Mouse (Mus musculus): ENCODE results near the gene Atp8a2. TPM values are rescaled to one million over a fixed set of nuclear protein-coding genes. Genes with fewer than 3 reads are reported as not detected.
"Not testable (repeated sequence)": the region's sequence is repeated elsewhere in the genome, so short reads cannot be mapped to it uniquely, and the experiment has no call there.

The Atp8a2 gene
- polyA plus RNA-seq, 1 experiment from 2014 or later: 0.25 TPM

- no peak for TF ChIP-seq CTCF (IDR thresholded peaks at IDR 0.05)
- no peak for TF ChIP-seq EP300 (IDR thresholded peaks at IDR 0.05)
- no peak overlapping the region for H3K9ac ChIP-seq (replicated peaks; ENCODE audit: low read depth)
- no peak for ATAC-seq
- H3K4me1 ChIP-seq (ENCODE audit: insufficient read depth, low read depth, low read length): no peaks in the 10 kb centered on the region
- no peaks in the 10 kb centered on the region for H3K27me3 ChIP-seq (replicated peaks; ENCODE audit: insufficient read depth, low read length)
- H3K4me3 ChIP-seq (ENCODE audit: low read depth, low read length): no peak overlapping the region
- H3K27ac ChIP-seq (ENCODE audit: low read length): no peak overlapping the region
- WGBS: 74% methylated on average over 7 of the region's 7 CpGs
- no peaks in the 10 kb centered on the region for H3K9me3 ChIP-seq (ENCODE audit: low read length)
- H3K36me3 ChIP-seq (ENCODE audit: insufficient read depth, low read length): no peaks in the 10 kb centered on the region
- no peak for DNase-seq (ENCODE audit: low spot score)
- no peak overlapping the region for H3K4me2 ChIP-seq (replicated peaks; ENCODE audit: low read depth, low read length)
Observed at GRCm38 (mm10) chr14:59616802-59617201, 580.2 kb downstream of the Atp8a2 start.

- DNase-seq (ENCODE audit: low spot score); H3K36me3 ChIP-seq (ENCODE audit: insufficient read depth, low read length); H3K9me3 ChIP-seq (ENCODE audit: low read length); H3K27ac ChIP-seq (ENCODE audit: low read length); H3K4me3 ChIP-seq (ENCODE audit: low read depth, low read length); H3K4me2 ChIP-seq (replicated peaks; ENCODE audit: low read depth, low read length); H3K4me1 ChIP-seq (ENCODE audit: insufficient read depth, low read depth, low read length); ATAC-seq; H3K9ac ChIP-seq (replicated peaks; ENCODE audit: low read depth); H3K27me3 ChIP-seq (replicated peaks; ENCODE audit: insufficient read depth, low read length): not testable (repeated sequence)
- WGBS: 68% methylated on average over 3 of the region's 3 CpGs
Observed at GRCm38 (mm10) chr14:59614149-59614548, 582.8 kb downstream of the Atp8a2 start.

GRCm38 (mm10) chr14:59612920-59613625, 583.9 kb downstream of the Atp8a2 start:
- no peaks in the 10 kb centered on the region for H3K27me3 ChIP-seq (replicated peaks; ENCODE audit: insufficient read depth, low read length)
- no peak overlapping the region for H3K4me3 ChIP-seq (ENCODE audit: low read depth, low read length)
- ATAC-seq: no peak
- no peaks in the 10 kb centered on the region for H3K4me1 ChIP-seq (ENCODE audit: insufficient read depth, low read depth, low read length)
- H3K4me2 ChIP-seq (replicated peaks; ENCODE audit: low read depth, low read length): no peak overlapping the region
- no peak overlapping the region for H3K27ac ChIP-seq (ENCODE audit: low read length)
- H3K9ac ChIP-seq (replicated peaks; ENCODE audit: low read depth): no peak overlapping the region
- no peaks in the 10 kb centered on the region for H3K36me3 ChIP-seq (ENCODE audit: insufficient read depth, low read length)
- DNase-seq (ENCODE audit: low spot score): peak; percentile 49
- TF ChIP-seq CTCF (IDR thresholded peaks at IDR 0.05) (peak; percentile 72), EP300 (IDR thresholded peaks at IDR 0.05) (no peak)
- 45% methylated on average over 14 of the region's 14 CpGs for WGBS
- H3K9me3 ChIP-seq (ENCODE audit: low read length): no peaks in the 10 kb centered on the region

GRCm38 (mm10) chr14:59607021-59607420, 590.0 kb downstream of the Atp8a2 start:
- Histone ChIP-seq H3K4me3 (ENCODE audit: low read depth, low read length) (no peak overlapping the region), H3K4me1 (ENCODE audit: insufficient read depth, low read depth, low read length) (no peaks in the 10 kb centered on the region), H3K36me3 (ENCODE audit: insufficient read depth, low read length) (no peaks in the 10 kb centered on the region), H3K27me3 (replicated peaks; ENCODE audit: insufficient read depth, low read length) (no peaks in the 10 kb centered on the region), H3K9me3 (ENCODE audit: low read length) (no peaks in the 10 kb centered on the region), H3K9ac (replicated peaks; ENCODE audit: low read depth) (no peak overlapping the region), H3K27ac (ENCODE audit: low read length) (no peak overlapping the region), H3K4me2 (replicated peaks; ENCODE audit: low read depth, low read length) (no peak overlapping the region)
- no peak for TF ChIP-seq CTCF (IDR thresholded peaks at IDR 0.05)
- TF ChIP-seq EP300 (IDR thresholded peaks at IDR 0.05): no peak
- no peak for DNase-seq (ENCODE audit: low spot score)
- ATAC-seq: no peak
- WGBS: 48% methylated on average over 3 of the region's 3 CpGs

GRCm38 (mm10) chr14:59605671-59606353, 591.2 kb downstream of the Atp8a2 start:
- no peak overlapping the region for H3K4me3 ChIP-seq (ENCODE audit: low read depth, low read length)
- no peak for ATAC-seq
- DNase-seq (ENCODE audit: low spot score): peak; percentile 72
- 20% methylated on average over 5 of the region's 5 CpGs for WGBS
- no peaks in the 10 kb centered on the region for H3K36me3 ChIP-seq (ENCODE audit: insufficient read depth, low read length)
- H3K9ac ChIP-seq (replicated peaks; ENCODE audit: low read depth): no peak overlapping the region
- no peaks in the 10 kb centered on the region for H3K9me3 ChIP-seq (ENCODE audit: low read length)
- no peak for TF ChIP-seq EP300 (IDR thresholded peaks at IDR 0.05)
- peak; percentile 80 for TF ChIP-seq CTCF (IDR thresholded peaks at IDR 0.05)
- H3K4me1 ChIP-seq (ENCODE audit: insufficient read depth, low read depth, low read length): no peaks in the 10 kb centered on the region
- no peak overlapping the region for H3K27ac ChIP-seq (ENCODE audit: low read length)
- no peaks in the 10 kb centered on the region for H3K27me3 ChIP-seq (replicated peaks; ENCODE audit: insufficient read depth, low read length)
- no peak overlapping the region for H3K4me2 ChIP-seq (replicated peaks; ENCODE audit: low read depth, low read length)

GRCm38 (mm10) chr14:59604002-59604645, 592.9 kb downstream of the Atp8a2 start:
- Histone ChIP-seq H3K4me2 (replicated peaks; ENCODE audit: low read depth, low read length) (no peak overlapping the region), H3K4me1 (ENCODE audit: insufficient read depth, low read depth, low read length) (no peaks in the 10 kb centered on the region), H3K9me3 (ENCODE audit: low read length) (no peaks in the 10 kb centered on the region), H3K4me3 (ENCODE audit: low read depth, low read length) (no peak overlapping the region), H3K36me3 (ENCODE audit: insufficient read depth, low read length) (no peaks in the 10 kb centered on the region), H3K27me3 (replicated peaks; ENCODE audit: insufficient read depth, low read length) (no peaks in the 10 kb centered on the region), H3K27ac (ENCODE audit: low read length) (no peak overlapping the region), H3K9ac (replicated peaks; ENCODE audit: low read depth) (no peak overlapping the region)
- TF ChIP-seq EP300 (IDR thresholded peaks at IDR 0.05) (no peak), CTCF (IDR thresholded peaks at IDR 0.05) (peak; percentile 75)
- peak; percentile 70 for DNase-seq (ENCODE audit: low spot score)
- no peak for ATAC-seq
- 47% methylated on average over 5 of the region's 5 CpGs for WGBS

Data from lung, postnatal 0 days (tissue).